Mouse (Mus musculus) hindbrain, postnatal 0 days (tissue): ENCODE results near the gene Cabin1. TPM values are rescaled to one million over a fixed set of nuclear protein-coding genes. Genes with fewer than 3 reads are reported as not detected.

Source experiments
- ATAC-seq: fragments of 200-750 bp; cut with Nextera tagmentation; 2 replicates; pipeline ENCODE4 v1.8.0; 2017; ENCODE audit warnings: mild to moderate bottlenecking, moderate TSS enrichment, moderate library complexity
- DNase-seq: peaks from one replicate; pipeline ENCODE4 v3.0.0-alpha.2; 2015; ENCODE audit warnings: low spot score
- H3K27ac ChIP-seq: fragments of 300-500 bp; sonication (generic); 2 replicates; pipeline ENCODE4 v1.5.1; 2014; ENCODE audit warnings: mild to moderate bottlenecking
- H3K27me3 ChIP-seq: fragments of 300-500 bp; sonication (generic); 2 replicates; pipeline ENCODE4 v1.6.1; 2014; ENCODE audit warnings: low read length, mixed read lengths; ENCODE audit not compliant: insufficient read depth
- H3K36me3 ChIP-seq: fragments of 300-500 bp; sonication (generic); 2 replicates; pipeline ENCODE4 v1.6.1; 2014; ENCODE audit warnings: low read length, mixed read lengths; ENCODE audit not compliant: insufficient read depth
- H3K4me1 ChIP-seq: fragments of 300-500 bp; sonication (generic); 2 replicates; pipeline ENCODE4 v1.6.1; 2014; ENCODE audit warnings: antibody characterized with exemption, low read length, mixed read lengths; ENCODE audit not compliant: insufficient read depth
- H3K4me2 ChIP-seq: fragments of 300-500 bp; sonication (generic); 2 replicates; pipeline ENCODE4 v1.6.1; 2014; ENCODE audit warnings: low read depth, mild to moderate bottlenecking, low read length, moderate library complexity, mixed read lengths
- H3K4me3 ChIP-seq: fragments of 300-500 bp; sonication (generic); 2 replicates; pipeline ENCODE4 v1.5.1; 2014; ENCODE audit warnings: low read length
- H3K9ac ChIP-seq: fragments of 300-500 bp; sonication (generic); replicated peaks from 2 replicates; pipeline ENCODE4 v1.6.1; 2014; ENCODE audit warnings: mild to moderate bottlenecking, low read length, moderate library complexity, mixed read lengths
- H3K9me3 ChIP-seq: fragments of 300-500 bp; sonication (generic); 2 replicates; pipeline ENCODE4 v1.6.1; 2016; ENCODE audit warnings: low read length, mixed read lengths
- CTCF ChIP-seq: IDR thresholded peaks from 2 replicates; pipeline ENCODE4 v1.5.1; 2016; ENCODE audit warnings: antibody characterized with exemption, control low read depth, low read depth
- WGBS: fragments of 180-500 bp; shearing (Covaris S2); extraction: QIAGEN DNeasy Blood & Tissue Kit; methylation state at CpG from one replicate; pipeline ENCODE4 v1.1.7; 2014; 5-methylcytosine and 5-hydroxymethylcytosine counted together
- polyA plus RNA-seq: library from polyadenylated mRNA; unstranded; fragments of >200 nt; fragmentation: Nextera tagmentation; extraction: Ambion mirVana; gene quantifications from 2 replicates; pipeline ENCODE4 v1.2.1, GENCODE M21; 2015
- total RNA-seq: library from RNA; depleted of rRNA; stranded (reverse); fragments of >200 nt; gene quantifications from 2 replicates; pipeline ENCODE4 v1.2.3, GENCODE M21; 2014

Cabin1 gene
- total and polyA plus RNA-seq, 2 experiments from 2014 or later, result 33.6 to 92.9 TPM

- ATAC-seq, result peak; percentile 58
These were observed 96.8 kb downstream of the Cabin1 start for GRCm38 (mm10) chr10:75667115-75667910.

GRCm38 (mm10) chr10:75666451-75667030 lies 97.6 kb downstream of the Cabin1 start:
- Histone ChIP-seq H3K4me1 (peaks cover 32% of the 10 kb centered on the region), H3K4me2 (peak overlapping the region; percentile 99), H3K9ac (peak overlapping the region; percentile 70), H3K27me3 (no peaks in the 10 kb centered on the region), H3K9me3 (no peaks in the 10 kb centered on the region), H3K27ac (peak overlapping the region; percentile 81), H3K36me3 (peaks cover 3% of the 10 kb centered on the region; the same call in 1 of the 2 replicates), H3K4me3 (peak overlapping the region; percentile 55)
- DNase-seq (peak; percentile 44), ATAC-seq (peak; percentile 11; the same call in 1 of the 2 replicates)
- WGBS, result 18% methylated on average over 4 of the region's 4 CpGs
- no peak for TF ChIP-seq CTCF

More at GRCm38 (mm10) chr10:75667115-75667910, 96.8 kb downstream of the Cabin1 start:
- TF ChIP-seq CTCF, result no peak
- DNase-seq, result peak; percentile 80
- Histone ChIP-seq H3K4me2 (peak overlapping the region; percentile 99), H3K4me3 (peak overlapping the region; percentile 55), H3K9ac (peak overlapping the region; percentile 70), H3K27me3 (no peaks in the 10 kb centered on the region), H3K4me1 (peaks cover 28% of the 10 kb centered on the region), H3K9me3 (no peaks in the 10 kb centered on the region), H3K27ac (peak overlapping the region; percentile 81), H3K36me3 (peaks cover 5% of the 10 kb centered on the region; the same call in 1 of the 2 replicates)
- 2% methylated on average over 63 of the region's 63 CpGs for WGBS

- ATAC-seq (no peak), DNase-seq (no peak)
- Histone ChIP-seq H3K9ac (no peak overlapping the region), H3K4me2 (no peak overlapping the region), H3K36me3 (0 out of 2 replicates have a peak, but pooled peaks cover 3% of the 10 kb centered on the region), H3K4me3 (no peak overlapping the region), H3K27ac (no peak overlapping the region), H3K27me3 (no peaks in the 10 kb centered on the region), H3K9me3 (no peaks in the 10 kb centered on the region), H3K4me1 (peaks cover 32% of the 10 kb centered on the region)
- WGBS, result 83% methylated on average over 6 of the region's 6 CpGs
- no peak for TF ChIP-seq CTCF
These were observed 99.4 kb downstream of the Cabin1 start for GRCm38 (mm10) chr10:75664673-75665270.

- no peak for ATAC-seq
- Histone ChIP-seq H3K27ac (no peak overlapping the region; the same call in 1 of the 2 replicates), H3K4me2 (no peak overlapping the region), H3K9me3 (no peaks in the 10 kb centered on the region), H3K9ac (no peak overlapping the region), H3K27me3 (no peaks in the 10 kb centered on the region), H3K36me3 (peaks cover 11% of the 10 kb centered on the region; the same call in 1 of the 2 replicates), H3K4me3 (no peak overlapping the region), H3K4me1 (peaks cover 26% of the 10 kb centered on the region)
- DNase-seq, result no peak
- no peak for TF ChIP-seq CTCF
- 59% methylated on average over 4 of the region's 4 CpGs for WGBS
These were observed 101.6 kb downstream of the Cabin1 start for GRCm38 (mm10) chr10:75662575-75662974.

GRCm38 (mm10) chr10:75661876-75662275 lies 102.3 kb downstream of the Cabin1 start:
- no peak for ATAC-seq
- DNase-seq, result no peak
- Histone ChIP-seq H3K36me3 (peaks cover 18% of the 10 kb centered on the region), H3K9ac (no peak overlapping the region), H3K4me1 (peaks cover 24% of the 10 kb centered on the region), H3K27ac (peak overlapping the region; percentile 49; the same call in 1 of the 2 replicates), H3K4me3 (no peak overlapping the region), H3K9me3 (no peaks in the 10 kb centered on the region), H3K27me3 (no peaks in the 10 kb centered on the region), H3K4me2 (no peak overlapping the region)
- 50% methylated on average over 3 of the region's 3 CpGs for WGBS
- TF ChIP-seq CTCF, result no peak

- TF ChIP-seq CTCF, result no peak
- DNase-seq, result peak; percentile 79
These were observed 102.8 kb downstream of the Cabin1 start for GRCm38 (mm10) chr10:75661381-75661780.

More at GRCm38 (mm10) chr10:75661381-75661780, 102.8 kb downstream of the Cabin1 start:
- Histone ChIP-seq H3K9me3 (no peaks in the 10 kb centered on the region), H3K27me3 (no peaks in the 10 kb centered on the region), H3K4me2 (no peak overlapping the region), H3K27ac (peak overlapping the region; percentile 49; the same call in 1 of the 2 replicates), H3K9ac (no peak overlapping the region), H3K36me3 (peaks cover 23% of the 10 kb centered on the region), H3K4me1 (peaks cover 19% of the 10 kb centered on the region), H3K4me3 (no peak overlapping the region)
- WGBS, result 35% methylated on average over 6 of the region's 6 CpGs
- 0 out of 2 replicates have a peak, but pooled peaks have one; percentile 41 for ATAC-seq
